Mouse (Mus musculus): ENCODE results near the gene Zdhhc22. TPM values are rescaled to one million over a fixed set of nuclear protein-coding genes. Genes with fewer than 3 reads are reported as not detected.

Zdhhc22 gene
- total and polyA plus RNA-seq, 3 experiments = not detected

- no peak for TF ChIP-seq NRF1 (IDR thresholded peaks at IDR 0.05; ENCODE audit: low read depth, low read length)
- peak; percentile 35 to 59; a peak in 3 of 4 replicates for TF ChIP-seq CTCF (conservative IDR thresholded peaks at IDR 0.05 in 1 of 2, IDR thresholded peaks at IDR 0.05 in 1 of 2; ENCODE audit: low read depth in 2 of 2, low read length in 2 of 2)
- TF ChIP-seq SMC3 (IDR thresholded peaks at IDR 0.05; ENCODE audit: low read depth, low read length) = peak; percentile 26
- peak; percentile 33 for TF ChIP-seq RAD21 (IDR thresholded peaks at IDR 0.05; ENCODE audit: low read depth, low read length)
- dilution Hi-C loops (cut with MboI; ENCODE audit: extremely low pct_ligation_motif_present, extremely low pct_unique_long_range_greater_than_20kb, low sequenced_read_pairs) = no loop called here
Observed at GRCm38 (mm10) chr12:87017041-87017440, 26.8 kb upstream of the Zdhhc22 start.

DNA sequence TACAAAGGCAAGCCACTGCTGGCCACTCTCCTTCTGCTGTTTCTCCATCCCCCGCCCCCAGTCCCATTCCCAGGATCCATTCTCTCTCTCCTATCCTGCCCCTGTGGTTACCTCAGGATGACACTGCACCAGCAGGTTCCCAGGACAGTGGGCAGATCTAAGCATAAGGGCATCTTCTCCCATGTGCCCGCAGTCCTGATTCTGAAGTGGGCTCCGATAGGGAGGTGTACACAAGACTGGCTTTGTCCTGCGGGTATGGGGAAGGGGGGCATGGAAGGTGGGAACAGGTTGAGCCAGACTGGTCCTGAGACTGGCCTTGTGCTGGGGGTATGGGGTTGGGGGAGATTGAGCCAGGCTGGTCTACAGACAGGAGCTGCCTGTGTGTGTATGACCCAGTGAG lies 14.4 kb upstream of the Zdhhc22 start:
- Histone ChIP-seq H3K9me3 (replicated peaks; ENCODE audit: low read length) (no peaks in the 10 kb centered on the region), H3K4me3 (replicated peaks in 1 of 3; ENCODE audit: low read depth in 2 of 3, low read length in 2 of 3, poor library complexity in 1 of 3) (no peak overlapping the region), H3K27me3 (replicated peaks) (peaks cover 78% of the 10 kb centered on the region), H3K27ac (ENCODE audit: insufficient read depth, low read depth) (no peak overlapping the region), H3K4me2 (ENCODE audit: insufficient read depth, low read depth, poor library complexity, severe bottlenecking) (no peak overlapping the region), H3K9ac (ENCODE audit: insufficient read depth, low read depth) (no peak overlapping the region), H3K79me2 (replicated peaks; ENCODE audit: control insufficient read depth, extremely low read depth, insufficient read depth, poor library complexity, severe bottlenecking) (no peaks in the 10 kb centered on the region), H3K36me3 (replicated peaks in 1 of 2; ENCODE audit: control insufficient read depth in 1 of 2, insufficient read depth in 1 of 2, low read length in 1 of 2) (no peaks in the 10 kb centered on the region), H3K4me1 (ENCODE audit: control insufficient read depth in 1 of 2, insufficient read depth in 2 of 2) (no peaks in the 10 kb centered on the region; a peak in 1 of 4 replicates)
- dilution Hi-C loops (cut with MboI; ENCODE audit: extremely low pct_ligation_motif_present, extremely low pct_unique_long_range_greater_than_20kb, low sequenced_read_pairs) = no loop called here
- no peak for DNase-seq (ENCODE audit: extremely low read depth)
- in situ Hi-C loops (cut with MboI; ENCODE audit: low pct_ligation_motif_present, low pct_unique_long_range_greater_than_20kb, low sequenced_read_pairs) = no loop called here
- TF ChIP-seq BHLHE40 (IDR thresholded peaks at IDR 0.05; ENCODE audit: low read depth, low read length) (no peak), NRF1 (IDR thresholded peaks at IDR 0.05; ENCODE audit: low read depth, low read length) (no peak), CHD2 (IDR thresholded peaks at IDR 0.05; ENCODE audit: low read length) (no peak), MAZ (IDR thresholded peaks at IDR 0.05; ENCODE audit: low read depth, low read length) (no peak), SIN3A (IDR thresholded peaks at IDR 0.05; ENCODE audit: low read length) (no peak)

More at GRCm38 (mm10) chr12:87017041-87017440, 26.8 kb upstream of the Zdhhc22 start:
- Histone ChIP-seq H3K36me3 (replicated peaks in 1 of 2; ENCODE audit: control insufficient read depth in 1 of 2, insufficient read depth in 1 of 2, low read length in 1 of 2) (no peaks in the 10 kb centered on the region), H3K9ac (ENCODE audit: insufficient read depth, low read depth) (no peak overlapping the region), H3K79me2 (replicated peaks; ENCODE audit: control insufficient read depth, extremely low read depth, insufficient read depth, poor library complexity, severe bottlenecking) (no peaks in the 10 kb centered on the region), H3K27me3 (replicated peaks) (peaks cover 56% of the 10 kb centered on the region), H3K4me1 (ENCODE audit: control insufficient read depth in 1 of 2, insufficient read depth in 2 of 2) (no peaks in the 10 kb centered on the region), H3K4me3 (replicated peaks in 1 of 3; ENCODE audit: low read depth in 2 of 3, low read length in 2 of 3, poor library complexity in 1 of 3) (no peak overlapping the region), H3K27ac (ENCODE audit: insufficient read depth, low read depth) (no peak overlapping the region), H3K4me2 (ENCODE audit: insufficient read depth, low read depth, poor library complexity, severe bottlenecking) (no peak overlapping the region), H3K9me3 (replicated peaks; ENCODE audit: low read length) (peaks cover 9% of the 10 kb centered on the region)
- peak; percentile 41 for DNase-seq (ENCODE audit: extremely low read depth)
- in situ Hi-C loops (cut with MboI; ENCODE audit: low pct_ligation_motif_present, low pct_unique_long_range_greater_than_20kb, low sequenced_read_pairs) = no loop called here

DNA sequence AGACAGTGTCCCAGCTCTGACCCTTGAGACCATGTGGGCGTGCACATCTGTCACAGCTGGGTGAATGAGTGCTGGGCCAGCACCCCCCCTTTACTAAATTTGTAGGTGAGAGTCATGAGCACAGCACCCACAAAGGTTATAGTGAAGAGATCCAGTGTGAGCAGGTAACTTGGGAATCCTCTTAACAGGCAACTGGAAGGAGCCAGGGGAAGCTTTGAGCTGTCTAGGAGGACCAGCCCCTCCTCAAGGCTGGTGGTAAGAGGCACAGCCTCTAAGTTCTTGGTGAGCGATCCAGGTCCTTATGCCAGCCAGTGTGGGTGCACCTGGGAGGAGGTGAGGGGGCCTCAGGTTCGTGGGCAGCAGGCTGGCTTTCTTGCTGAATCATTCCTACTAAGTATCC lies 13.4 kb upstream of the Zdhhc22 start:
- TF ChIP-seq MEF2A (IDR thresholded peaks at IDR 0.05; ENCODE audit: borderline replicate concordance, low read depth, low read length) (no peak), CTCF (conservative IDR thresholded peaks at IDR 0.05 in 1 of 2, IDR thresholded peaks at IDR 0.05 in 1 of 2; ENCODE audit: low read depth in 2 of 2, low read length in 2 of 2) (no peak), CHD2 (IDR thresholded peaks at IDR 0.05; ENCODE audit: low read length) (no peak), ETS1 (conservative IDR thresholded peaks at IDR 0.05; ENCODE audit: low read depth, low read length) (no peak), SIN3A (IDR thresholded peaks at IDR 0.05; ENCODE audit: low read length) (no peak), SMC3 (IDR thresholded peaks at IDR 0.05; ENCODE audit: low read depth, low read length) (no peak), NELFE (IDR thresholded peaks at IDR 0.05; ENCODE audit: low read depth, low read length) (no peak), JUN (IDR thresholded peaks at IDR 0.05; ENCODE audit: insufficient read depth, low read depth, low read length) (no peak), RAD21 (IDR thresholded peaks at IDR 0.05; ENCODE audit: low read depth, low read length) (no peak), EP300 (IDR thresholded peaks at IDR 0.05; ENCODE audit: low read length) (no peak), MXI1 (IDR thresholded peaks at IDR 0.05; ENCODE audit: low read depth, low read length) (no peak), BHLHE40 (IDR thresholded peaks at IDR 0.05; ENCODE audit: low read depth, low read length) (no peak), MAFK (IDR thresholded peaks at IDR 0.05; ENCODE audit: insufficient replicate concordance, low read length) (no peak), POLR2AphosphoS2 (IDR thresholded peaks at IDR 0.05; ENCODE audit: low read depth, low read length) (no peak), TCF12 (IDR thresholded peaks at IDR 0.05; ENCODE audit: low read depth, low read length) (no peak), ZNF384 (IDR thresholded peaks at IDR 0.05; ENCODE audit: low read depth, low read length) (no peak), CHD1 (IDR thresholded peaks at IDR 0.05; ENCODE audit: low read depth, low read length) (no peak)
- H3K27me3 ChIP-seq (replicated peaks) = peaks cover 75% of the 10 kb centered on the region
- H3K79me2 ChIP-seq (replicated peaks; ENCODE audit: control insufficient read depth, extremely low read depth, insufficient read depth, poor library complexity, severe bottlenecking) = no peaks in the 10 kb centered on the region
- no peaks in the 10 kb centered on the region for H3K9me3 ChIP-seq (replicated peaks; ENCODE audit: low read length)
- H3K4me2 ChIP-seq (ENCODE audit: insufficient read depth, low read depth, poor library complexity, severe bottlenecking) = no peak overlapping the region
- H3K4me3 ChIP-seq (replicated peaks in 1 of 3; ENCODE audit: low read depth in 2 of 3, low read length in 2 of 3, poor library complexity in 1 of 3) = no peak overlapping the region
- no peaks in the 10 kb centered on the region for H3K36me3 ChIP-seq (replicated peaks in 1 of 2; ENCODE audit: control insufficient read depth in 1 of 2, insufficient read depth in 1 of 2, low read length in 1 of 2)
- no peak overlapping the region for H3K9ac ChIP-seq (ENCODE audit: insufficient read depth, low read depth)
- dilution Hi-C loops (cut with MboI; ENCODE audit: extremely low pct_ligation_motif_present, extremely low pct_unique_long_range_greater_than_20kb, low sequenced_read_pairs) (no loop called here), in situ Hi-C loops (cut with MboI; ENCODE audit: low pct_ligation_motif_present, low pct_unique_long_range_greater_than_20kb, low sequenced_read_pairs) (no loop called here)
- H3K27ac ChIP-seq (ENCODE audit: insufficient read depth, low read depth) = no peak overlapping the region
- no peaks in the 10 kb centered on the region; a peak in 1 of 4 replicates for H3K4me1 ChIP-seq (ENCODE audit: control insufficient read depth in 1 of 2, insufficient read depth in 2 of 2)
- DNase-seq (ENCODE audit: extremely low read depth) = no peak
